In the genomic region with DNA sequence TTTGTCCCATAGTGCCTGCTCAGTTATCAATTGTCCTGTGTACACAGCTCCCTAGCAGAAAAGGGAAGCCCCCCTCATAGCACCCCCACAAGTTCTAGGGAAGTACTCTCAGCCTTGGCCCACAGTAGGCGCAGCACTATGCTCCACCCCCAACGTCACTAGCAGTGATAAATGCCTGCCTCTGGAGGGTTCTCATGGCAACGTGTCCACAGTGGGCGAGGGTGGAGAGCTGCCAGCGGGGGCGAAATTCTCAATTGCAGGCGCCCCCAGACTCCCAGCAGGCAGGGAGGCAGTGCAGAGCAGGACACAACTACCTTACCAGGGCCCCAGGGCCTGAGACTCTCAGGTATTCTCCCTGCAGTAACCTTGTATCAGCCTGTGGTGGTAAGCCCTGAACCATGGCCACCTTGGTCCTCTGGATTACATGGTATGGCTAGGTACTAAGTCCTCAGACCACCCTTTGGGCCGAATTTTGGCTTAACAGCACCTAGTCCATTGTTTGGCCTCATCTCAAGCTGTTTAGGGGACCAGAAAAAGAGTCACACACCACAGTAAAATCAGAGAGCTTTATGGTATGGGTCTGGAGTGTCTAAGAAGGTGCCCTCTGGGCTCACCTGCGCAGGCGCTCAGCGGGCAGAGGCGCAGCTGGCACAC, we compare ENCODE assay signal across 8 mouse cellular contexts. TPM values are rescaled to one million over a fixed set of nuclear protein-coding genes. Genes with fewer than 3 reads are reported as not detected.
DNase-seq lines count a peak whose midpoint lies in the region; ATAC-seq lines count a peak whose summit lies in the region.

No protein-coding gene starts in this region.

- no peaks in the 10 kb centered on the region for H3K9me3 ChIP-seq in kidney, embryonic 15.5 days (replicated peaks)
- H3K9me3 ChIP-seq in forebrain, embryonic 14.5 days (replicated peaks; ENCODE audit: control insufficient read depth, low read length), result no peaks in the 10 kb centered on the region
- no peaks in the 10 kb centered on the region for H3K9me3 ChIP-seq in neural tube, embryonic 15.5 days (replicated peaks)

- H3K4me3 ChIP-seq in kidney, embryonic 15.5 days (replicated peaks), result no peak overlapping the region
- H3K4me3 ChIP-seq in forebrain, embryonic 14.5 days (ENCODE audit: low read depth, low read length), result no peak overlapping the region
- H3K4me3 ChIP-seq in neural tube, embryonic 15.5 days (replicated peaks), result no peak overlapping the region

- H3K4me1 ChIP-seq in kidney, embryonic 15.5 days, result peaks cover 52% of the 10 kb centered on the region
- H3K4me1 ChIP-seq in forebrain, embryonic 14.5 days (ENCODE audit: control insufficient read depth, insufficient read depth, low read length), result peaks cover 9% of the 10 kb centered on the region; the same call in 1 of the 2 replicates
- H3K4me1 ChIP-seq in neural tube, embryonic 15.5 days, result peaks cover 63% of the 10 kb centered on the region

- no peak overlapping the region for H3K4me2 ChIP-seq in kidney, embryonic 15.5 days
- no peak overlapping the region for H3K4me2 ChIP-seq in forebrain, embryonic 14.5 days (ENCODE audit: low read length)
- H3K4me2 ChIP-seq in neural tube, embryonic 15.5 days, result peak overlapping the region; percentile 84; the same call in 1 of the 2 replicates

- H3K9ac ChIP-seq in kidney, embryonic 15.5 days, result no peak overlapping the region
- H3K9ac ChIP-seq in forebrain, embryonic 14.5 days (ENCODE audit: low read length), result peak overlapping the region; percentile 32
- H3K9ac ChIP-seq in neural tube, embryonic 15.5 days (replicated peaks), result no peak overlapping the region

- H3K27me3 ChIP-seq in kidney, embryonic 15.5 days, result peaks cover 38% of the 10 kb centered on the region
- H3K27me3 ChIP-seq in forebrain, embryonic 14.5 days (replicated peaks; ENCODE audit: control insufficient read depth, insufficient read depth, low read length), result peaks cover 34% of the 10 kb centered on the region
- peaks cover 32% of the 10 kb centered on the region for H3K27me3 ChIP-seq in neural tube, embryonic 15.5 days (replicated peaks)

- ATAC-seq in kidney, embryonic 15.5 days (replicated peaks; ENCODE audit: low FRiP score), result no peak
- 0 out of 2 replicates have a peak, but pooled peaks have one; percentile 8 for ATAC-seq in forebrain, embryonic 14.5 days
- peak; percentile 29; the same call in 1 of the 2 replicates for ATAC-seq in neural tube, embryonic 15.5 days (ENCODE audit: low FRiP score)

- H3K36me3 ChIP-seq in kidney, embryonic 15.5 days, result peaks cover 46% of the 10 kb centered on the region
- peaks cover 40% of the 10 kb centered on the region for H3K36me3 ChIP-seq in forebrain, embryonic 14.5 days (ENCODE audit: control insufficient read depth, insufficient read depth, low read length)
- H3K36me3 ChIP-seq in neural tube, embryonic 15.5 days, result peaks cover 38% of the 10 kb centered on the region

- peak; percentile 39 to 69 for DNase-seq in kidney, postnatal 25 days
- DNase-seq in cerebellum, adult 11 months, result peak; percentile 62
- DNase-seq in forebrain, embryonic 14.5 days (ENCODE audit: low spot score), result peak; percentile 65
- peak; percentile 80 to 88 for DNase-seq in left cerebral cortex, adult 18-20 months (ENCODE audit: low spot score in 2 of 2)
- DNase-seq in thymus, postnatal 10 days (ENCODE audit: low spot score in 2 of 2), result no peak
- no peak for DNase-seq in spleen, postnatal 10 days (ENCODE audit: low spot score in 2 of 2)

- H3K27ac ChIP-seq in kidney, embryonic 15.5 days, result no peak overlapping the region
- H3K27ac ChIP-seq in forebrain, embryonic 14.5 days (ENCODE audit: low read depth, low read length), result 0 out of 2 replicates have a peak overlapping the region, but pooled peaks have one; percentile 5
- H3K27ac ChIP-seq in neural tube, embryonic 15.5 days (replicated peaks), result peak overlapping the region; percentile 71

- 55% methylated on average over 12 of the region's 12 CpGs for WGBS in kidney, embryonic 15.5 days
- 54% methylated on average over 12 of the region's 12 CpGs for WGBS in forebrain, embryonic 14.5 days
- 33% methylated on average over 12 of the region's 12 CpGs for WGBS in neural tube, embryonic 15.5 days

RNA-seq across cellular contexts. Expression of gene Ajm1, which starts 1.0 kb away (rescaled TPM):
- 0.15 and 0.21 TPM in 2 replicates for polyA plus RNA-seq in kidney, embryonic 15.5 days (2015; fragmentation: Nextera tagmentation; extraction: Ambion mirVana)
- 2.2 and 4.2 TPM in 2 replicates for polyA plus RNA-seq in forebrain, embryonic 14.5 days (2014; fragmentation: Nextera tagmentation; extraction: Ambion mirVana)
- total RNA-seq in left cerebral cortex, adult 18-20 months (2021), result 10 to 100 TPM; 85.6 to 86.3 TPM
- 14.5 and 18.9 TPM in 2 replicates for polyA plus RNA-seq in neural tube, embryonic 15.5 days (2015; fragmentation: Nextera tagmentation; extraction: Ambion mirVana)

RNA-seq across cellular contexts. Expression of gene Phpt1, which starts 7.6 kb away (rescaled TPM):
- polyA plus RNA-seq in kidney, embryonic 15.5 days (2015; fragmentation: Nextera tagmentation; extraction: Ambion mirVana), result 184 and 197 TPM in 2 replicates
- 168 and 216 TPM in 2 replicates for polyA plus RNA-seq in forebrain, embryonic 14.5 days (2014; fragmentation: Nextera tagmentation; extraction: Ambion mirVana)
- 10 to 100 TPM; 60.3 to 63.0 TPM for total RNA-seq in left cerebral cortex, adult 18-20 months (2021)
- 159 and 181 TPM in 2 replicates for polyA plus RNA-seq in neural tube, embryonic 15.5 days (2015; fragmentation: Nextera tagmentation; extraction: Ambion mirVana)

RNA-seq across cellular contexts. Expression of gene Mamdc4, which starts 7.9 kb away (rescaled TPM):
- polyA plus RNA-seq in kidney, embryonic 15.5 days (2015; fragmentation: Nextera tagmentation; extraction: Ambion mirVana), result 8.4 and 10.1 TPM in 2 replicates
- polyA plus RNA-seq in forebrain, embryonic 14.5 days (2014; fragmentation: Nextera tagmentation; extraction: Ambion mirVana), result 0.84 and 2.2 TPM in 2 replicates
- total RNA-seq in left cerebral cortex, adult 18-20 months (2021), result 1 to 10 TPM; 1.1 to 1.3 TPM
- polyA plus RNA-seq in neural tube, embryonic 15.5 days (2015; fragmentation: Nextera tagmentation; extraction: Ambion mirVana), result 2.3 and 33.0 TPM in 2 replicates

RNA-seq across cellular contexts. Expression of gene Edf1, which starts 24.9 kb away (rescaled TPM):
- polyA plus RNA-seq in kidney, embryonic 15.5 days (2015; fragmentation: Nextera tagmentation; extraction: Ambion mirVana), result 373 and 392 TPM in 2 replicates
- polyA plus RNA-seq in forebrain, embryonic 14.5 days (2014; fragmentation: Nextera tagmentation; extraction: Ambion mirVana), result 369 and 370 TPM in 2 replicates
- total RNA-seq in left cerebral cortex, adult 18-20 months (2021), result 100 to 1,000 TPM; 199 to 203 TPM
- polyA plus RNA-seq in neural tube, embryonic 15.5 days (2015; fragmentation: Nextera tagmentation; extraction: Ambion mirVana), result 400 and 433 TPM in 2 replicates

RNA-seq across cellular contexts. Expression of gene Rabl6, which starts 25.7 kb away (rescaled TPM):
- 72.8 and 74.7 TPM in 2 replicates for polyA plus RNA-seq in kidney, embryonic 15.5 days (2015; fragmentation: Nextera tagmentation; extraction: Ambion mirVana)
- 47.9 and 55.0 TPM in 2 replicates for polyA plus RNA-seq in forebrain, embryonic 14.5 days (2014; fragmentation: Nextera tagmentation; extraction: Ambion mirVana)
- total RNA-seq in left cerebral cortex, adult 18-20 months (2021), result 100 to 1,000 TPM; 146 to 150 TPM
- polyA plus RNA-seq in neural tube, embryonic 15.5 days (2015; fragmentation: Nextera tagmentation; extraction: Ambion mirVana), result 66.8 and 69.6 TPM in 2 replicates

Comparison
In these comparisons a context has a peak if more than half of its experiments do, and no peak if none do; other contexts are left out.
1. DNase-seq: peak in kidney, postnatal 25 days (2 of 2), cerebellum, adult 11 months (single experiment), forebrain, embryonic 14.5 days (single experiment) and left cerebral cortex, adult 18-20 months (2 of 2); none in thymus, postnatal 10 days (0 of 2) and spleen, postnatal 10 days (0 of 2).